Mouse (Mus musculus) heart, embryonic 12.5 days (tissue): ENCODE measurements around the gene Gclc. TPM values are rescaled to one million over a fixed set of nuclear protein-coding genes. Genes with fewer than 3 reads are reported as not detected.

Source experiments
- ATAC-seq: fragments of 200-750 bp; cut with Nextera tagmentation; 2 replicates; pipeline ENCODE4 v1.8.0; 2017; ENCODE audit warnings: moderate TSS enrichment, moderate library complexity; ENCODE audit not compliant: insufficient number of reproducible peaks, low FRiP score
- H3K27ac ChIP-seq: fragments of 300-500 bp; sonication (generic); 2 replicates; pipeline ENCODE4 v1.5.1; 2016; ENCODE audit warnings: mild to moderate bottlenecking, moderate library complexity; ENCODE audit not compliant: poor library complexity, severe bottlenecking
- H3K27me3 ChIP-seq: fragments of 300-500 bp; sonication (generic); replicated peaks from 2 replicates; pipeline ENCODE4 v1.6.1; 2016; ENCODE audit warnings: mild to moderate bottlenecking, moderate library complexity
- H3K36me3 ChIP-seq: fragments of 300-500 bp; sonication (generic); 2 replicates; pipeline ENCODE4 v1.6.1; 2016; ENCODE audit warnings: mild to moderate bottlenecking, moderate library complexity
- H3K4me1 ChIP-seq: fragments of 300-500 bp; sonication (generic); replicated peaks from 2 replicates; pipeline ENCODE4 v1.6.1; 2016; ENCODE audit warnings: mild to moderate bottlenecking
- H3K4me2 ChIP-seq: fragments of 300-500 bp; sonication (generic); 2 replicates; pipeline ENCODE4 v1.6.1; 2016; ENCODE audit warnings: mild to moderate bottlenecking, moderate library complexity
- H3K4me3 ChIP-seq: fragments of 300-500 bp; sonication (generic); 2 replicates; pipeline ENCODE4 v1.5.1; 2016; ENCODE audit warnings: mild to moderate bottlenecking
- H3K9ac ChIP-seq: fragments of 300-500 bp; sonication (generic); 2 replicates; pipeline ENCODE4 v1.6.1; 2016; ENCODE audit warnings: mild to moderate bottlenecking, moderate library complexity
- H3K9me3 ChIP-seq: fragments of 300-500 bp; sonication (generic); replicated peaks from 2 replicates; pipeline ENCODE4 v1.6.1; 2016; ENCODE audit warnings: mild to moderate bottlenecking, moderate library complexity
- WGBS: fragments of 180-500 bp; shearing (Covaris S2); methylation state at CpG from one replicate; pipeline ENCODE4 v1.1.7; 2016; 5-methylcytosine and 5-hydroxymethylcytosine counted together
- polyA plus RNA-seq: library from polyadenylated mRNA; unstranded; fragments of >200 nt; fragmentation: Nextera tagmentation; extraction: Ambion mirVana; gene quantifications from 2 replicates; pipeline ENCODE4 v1.2.1, GENCODE M21; 2016

The Gclc gene
- polyA plus RNA-seq, 1 experiment from 2014 or later: 13.0 TPM

- WGBS: 91% methylated on average over 8 of the region's 8 CpGs
- no peak for ATAC-seq
- Histone ChIP-seq H3K36me3 (peaks cover 16% of the 10 kb centered on the region; the same call in 1 of the 2 replicates), H3K27ac (no peak overlapping the region), H3K4me3 (no peak overlapping the region), H3K9me3 (no peaks in the 10 kb centered on the region), H3K27me3 (no peaks in the 10 kb centered on the region), H3K9ac (no peak overlapping the region), H3K4me1 (no peaks in the 10 kb centered on the region), H3K4me2 (no peak overlapping the region)
Measured at GRCm38 (mm10) chr9:77766218-77766617, 11.9 kb downstream of the Gclc start.

- Histone ChIP-seq H3K27ac (no peak overlapping the region), H3K36me3 (peaks cover 16% of the 10 kb centered on the region; the same call in 1 of the 2 replicates), H3K4me1 (no peaks in the 10 kb centered on the region), H3K9me3 (no peaks in the 10 kb centered on the region), H3K4me2 (no peak overlapping the region), H3K27me3 (no peaks in the 10 kb centered on the region), H3K9ac (no peak overlapping the region), H3K4me3 (no peak overlapping the region)
- no peak for ATAC-seq
- 83% methylated on average over 3 of the region's 3 CpGs for WGBS
Measured at GRCm38 (mm10) chr9:77766767-77767166, 12.4 kb downstream of the Gclc start.

- Histone ChIP-seq H3K9ac (no peak overlapping the region), H3K27me3 (no peaks in the 10 kb centered on the region), H3K4me2 (no peak overlapping the region), H3K4me3 (no peak overlapping the region), H3K36me3 (peaks cover 4% of the 10 kb centered on the region; the same call in 1 of the 2 replicates), H3K9me3 (no peaks in the 10 kb centered on the region), H3K4me1 (no peaks in the 10 kb centered on the region), H3K27ac (no peak overlapping the region)
- 77% methylated on average over 6 of the region's 6 CpGs for WGBS
- no peak for ATAC-seq
Measured at GRCm38 (mm10) chr9:77770909-77771308, 16.6 kb downstream of the Gclc start.

GRCm38 (mm10) chr9:77771330-77771729, 17.0 kb downstream of the Gclc start:
- no peaks in the 10 kb centered on the region for H3K4me1 ChIP-seq
- no peak overlapping the region for H3K4me2 ChIP-seq
- no peaks in the 10 kb centered on the region for H3K27me3 ChIP-seq
- WGBS: 85% methylated on average over 5 of the region's 5 CpGs
- peaks cover 7% of the 10 kb centered on the region for H3K36me3 ChIP-seq
- no peak overlapping the region for H3K9ac ChIP-seq
- no peak overlapping the region for H3K4me3 ChIP-seq
- no peak for ATAC-seq
- H3K9me3 ChIP-seq: no peaks in the 10 kb centered on the region
- no peak overlapping the region for H3K27ac ChIP-seq

GRCm38 (mm10) chr9:77771765-77772383, 17.5 kb downstream of the Gclc start:
- 64% methylated on average over 10 of the region's 10 CpGs for WGBS
- H3K4me1 ChIP-seq: no peaks in the 10 kb centered on the region
- no peak overlapping the region for H3K27ac ChIP-seq
- H3K4me2 ChIP-seq: no peak overlapping the region
- H3K36me3 ChIP-seq: peaks cover 13% of the 10 kb centered on the region
- H3K4me3 ChIP-seq: no peak overlapping the region
- ATAC-seq: no peak
- H3K27me3 ChIP-seq: no peaks in the 10 kb centered on the region
- H3K9me3 ChIP-seq: no peaks in the 10 kb centered on the region
- no peak overlapping the region for H3K9ac ChIP-seq

- Histone ChIP-seq H3K9me3 (no peaks in the 10 kb centered on the region), H3K27ac (no peak overlapping the region), H3K27me3 (no peaks in the 10 kb centered on the region), H3K36me3 (peaks cover 32% of the 10 kb centered on the region), H3K4me3 (no peak overlapping the region), H3K9ac (no peak overlapping the region), H3K4me2 (no peak overlapping the region), H3K4me1 (no peaks in the 10 kb centered on the region)
- whole genome bisulfite sequencing: 74% methylated on average over 7 of the region's 7 CpGs
- no peak for ATAC-seq
Measured at GRCm38 (mm10) chr9:77776720-77777515, 22.6 kb downstream of the Gclc start.

- WGBS: 91% methylated on average over 5 of the region's 5 CpGs
- Histone ChIP-seq H3K27ac (no peak overlapping the region), H3K36me3 (peaks cover 32% of the 10 kb centered on the region), H3K4me3 (no peak overlapping the region), H3K9ac (no peak overlapping the region), H3K4me2 (no peak overlapping the region), H3K9me3 (no peaks in the 10 kb centered on the region), H3K27me3 (no peaks in the 10 kb centered on the region), H3K4me1 (no peaks in the 10 kb centered on the region)
- ATAC-seq: no peak
Measured at GRCm38 (mm10) chr9:77777622-77778021, 23.3 kb downstream of the Gclc start.

- no peak for ATAC-seq
- Histone ChIP-seq H3K9me3 (no peaks in the 10 kb centered on the region), H3K9ac (no peak overlapping the region), H3K36me3 (peaks cover 35% of the 10 kb centered on the region), H3K27ac (no peak overlapping the region), H3K27me3 (no peaks in the 10 kb centered on the region), H3K4me3 (no peak overlapping the region), H3K4me2 (no peak overlapping the region), H3K4me1 (no peaks in the 10 kb centered on the region)
- 88% methylated on average over 4 of the region's 4 CpGs for WGBS
Measured at GRCm38 (mm10) chr9:77779711-77780110, 25.4 kb downstream of the Gclc start.

GRCm38 (mm10) chr9:77781453-77782163, 27.3 kb downstream of the Gclc start:
- H3K9ac ChIP-seq: no peak overlapping the region
- H3K4me3 ChIP-seq: no peak overlapping the region
- H3K4me1 ChIP-seq: no peaks in the 10 kb centered on the region
- WGBS: 62% methylated on average over 5 of the region's 5 CpGs
- no peak overlapping the region for H3K4me2 ChIP-seq
- no peaks in the 10 kb centered on the region for H3K27me3 ChIP-seq
- no peak for ATAC-seq
- no peaks in the 10 kb centered on the region for H3K9me3 ChIP-seq
- H3K27ac ChIP-seq: no peak overlapping the region
- peaks cover 47% of the 10 kb centered on the region for H3K36me3 ChIP-seq

GRCm38 (mm10) chr9:77782201-77782600, 27.9 kb downstream of the Gclc start:
- no peak overlapping the region for H3K27ac ChIP-seq
- no peaks in the 10 kb centered on the region for H3K9me3 ChIP-seq
- H3K27me3 ChIP-seq: no peaks in the 10 kb centered on the region
- H3K4me3 ChIP-seq: no peak overlapping the region
- ATAC-seq: no peak
- no peak overlapping the region for H3K9ac ChIP-seq
- no peaks in the 10 kb centered on the region for H3K4me1 ChIP-seq
- no peak overlapping the region for H3K4me2 ChIP-seq
- H3K36me3 ChIP-seq: peaks cover 48% of the 10 kb centered on the region
- 58% methylated on average over 4 of the region's 4 CpGs for WGBS

- Histone ChIP-seq H3K4me1 (no peaks in the 10 kb centered on the region), H3K4me2 (no peak overlapping the region), H3K36me3 (peaks cover 49% of the 10 kb centered on the region), H3K27me3 (no peaks in the 10 kb centered on the region), H3K9me3 (no peaks in the 10 kb centered on the region), H3K27ac (no peak overlapping the region), H3K9ac (no peak overlapping the region), H3K4me3 (no peak overlapping the region)
- no peak for ATAC-seq
- WGBS: 89% methylated on average over 13 of the region's 13 CpGs
Measured at GRCm38 (mm10) chr9:77783006-77783405, 28.7 kb downstream of the Gclc start.
